Mouse (Mus musculus) embryonic fibroblast, embryonic 13.5 days (primary cell): Measurements from ENCODE around the gene Pitx1.

Source experiments
- CTCF ChIP-seq: IDR thresholded peaks from 2 replicates; pipeline ENCODE4 v1.5.1; 2011; ENCODE audit warnings: mild to moderate bottlenecking, control low read depth, low read length, moderate library complexity, borderline replicate concordance; ENCODE audit not compliant: insufficient read depth
- POLR2A ChIP-seq: IDR thresholded peaks from 2 replicates; pipeline ENCODE4 v1.6.1; 2011; ENCODE audit warnings: low read depth, mild to moderate bottlenecking, control low read depth, low read length, moderate library complexity

DNA sequence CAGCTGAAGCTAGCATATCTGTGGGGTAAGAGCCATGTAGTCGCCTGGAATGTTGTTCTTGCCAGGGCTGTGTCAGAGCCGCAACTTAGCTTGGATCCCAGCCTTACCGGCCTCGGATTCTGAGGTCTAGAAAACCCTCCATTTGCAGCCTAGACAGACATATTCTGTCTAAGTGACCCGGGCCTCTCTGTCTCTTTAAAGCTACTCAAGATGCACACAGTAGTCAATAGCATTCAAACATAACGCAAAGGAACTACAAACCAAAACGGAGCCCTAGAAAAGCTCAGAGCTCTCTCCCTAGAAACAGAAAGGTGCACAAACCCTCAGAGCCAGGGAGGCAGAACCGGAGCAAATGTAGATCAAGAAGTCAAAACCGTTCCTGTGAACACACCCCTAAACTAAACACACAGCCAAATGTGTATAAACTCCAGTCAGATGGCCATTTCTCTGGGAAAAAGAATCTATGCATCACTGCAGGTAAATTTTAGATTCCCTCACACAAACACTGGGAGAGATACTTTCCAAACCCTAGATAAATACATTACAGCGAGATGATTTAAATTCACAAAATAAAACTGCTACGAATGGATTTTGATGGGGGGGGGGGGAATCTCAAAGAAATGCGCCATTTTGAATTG, 6.9 kb downstream of the Pitx1 start:
- TF ChIP-seq CTCF = no peak
- TF ChIP-seq POLR2A = no peak
